Mouse (Mus musculus) midbrain, embryonic 12.5 days (tissue): ENCODE data around the gene Pagr1a. TPM values are rescaled to one million over a fixed set of nuclear protein-coding genes. Genes with fewer than 3 reads are reported as not detected.
A peak's percentile ranks its signal among the peaks of the same experiment; 100 is the strongest.

Experiments
- ATAC-seq: fragments of 200-750 bp; cut with Nextera tagmentation; 2 replicates; pipeline ENCODE4 v1.8.0; 2017; ENCODE audit warnings: low read depth, moderate TSS enrichment, moderate library complexity; ENCODE audit not compliant: low FRiP score
- H3K27ac ChIP-seq: fragments of 300-500 bp; sonication (generic); replicated peaks from 2 replicates; pipeline ENCODE4 v1.5.1; 2016; ENCODE audit warnings: mild to moderate bottlenecking
- H3K27me3 ChIP-seq: fragments of 300-500 bp; sonication (generic); 2 replicates; pipeline ENCODE4 v1.6.1; 2016; ENCODE audit warnings: mild to moderate bottlenecking
- H3K36me3 ChIP-seq: fragments of 300-500 bp; sonication (generic); 2 replicates; pipeline ENCODE4 v1.6.1; 2016
- H3K4me1 ChIP-seq: fragments of 300-500 bp; sonication (generic); 2 replicates; pipeline ENCODE4 v1.6.1; 2016
- H3K4me2 ChIP-seq: fragments of 300-500 bp; sonication (generic); replicated peaks from 2 replicates; pipeline ENCODE4 v1.6.1; 2016; ENCODE audit warnings: mild to moderate bottlenecking, moderate library complexity
- H3K4me3 ChIP-seq: fragments of 300-500 bp; sonication (generic); 2 replicates; pipeline ENCODE4 v1.5.1; 2016; ENCODE audit warnings: mild to moderate bottlenecking
- H3K9ac ChIP-seq: fragments of 300-500 bp; sonication (generic); replicated peaks from 2 replicates; pipeline ENCODE4 v1.6.1; 2016; ENCODE audit warnings: mild to moderate bottlenecking, moderate library complexity
- H3K9me3 ChIP-seq: fragments of 300-500 bp; sonication (generic); 2 replicates; pipeline ENCODE4 v1.6.1; 2016; ENCODE audit warnings: mild to moderate bottlenecking
- WGBS: fragments of 180-500 bp; shearing (Covaris S2); methylation state at CpG from one replicate; pipeline ENCODE4 v1.1.7; 2016; 5-methylcytosine and 5-hydroxymethylcytosine counted together
- polyA plus RNA-seq: library from polyadenylated mRNA; unstranded; fragments of >200 nt; fragmentation: Nextera tagmentation; extraction: Ambion mirVana; gene quantifications from 2 replicates; pipeline ENCODE4 v1.2.1, GENCODE M21; 2016

Gene Pagr1a
- polyA plus RNA-seq, 1 experiment from 2014 or later, result 53.1 TPM

DNA sequence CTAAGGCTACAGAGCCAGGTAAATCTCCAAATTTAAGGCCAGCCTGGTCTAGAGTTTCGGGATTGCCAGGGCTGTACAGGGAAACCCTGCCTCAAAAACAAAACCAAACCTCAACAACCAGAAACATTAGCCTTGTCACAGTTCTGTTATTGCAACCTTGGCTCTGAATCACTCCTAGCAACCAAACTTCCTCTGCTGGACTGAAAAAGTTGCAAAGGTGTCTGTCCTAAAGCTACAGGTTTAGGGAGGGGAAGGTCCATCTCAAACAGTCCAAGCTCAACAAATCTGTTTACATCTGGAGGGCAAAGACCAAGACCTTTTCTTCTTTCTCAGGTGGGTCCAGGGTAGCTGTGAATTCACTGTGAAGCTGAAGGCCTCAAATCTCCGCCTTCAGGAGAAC is 6.1 kb downstream of the Pagr1a start:
- Histone ChIP-seq H3K4me1 (peaks cover 31% of the 10 kb centered on the region), H3K4me2 (no peak overlapping the region), H3K27ac (no peak overlapping the region; the same call in 1 of the 2 replicates), H3K27me3 (no peaks in the 10 kb centered on the region), H3K9ac (no peak overlapping the region), H3K36me3 (peaks cover 43% of the 10 kb centered on the region), H3K9me3 (no peaks in the 10 kb centered on the region), H3K4me3 (no peak overlapping the region)
- 96% methylated on average over 2 of the region's 2 CpGs for WGBS
- no peak for ATAC-seq

DNA sequence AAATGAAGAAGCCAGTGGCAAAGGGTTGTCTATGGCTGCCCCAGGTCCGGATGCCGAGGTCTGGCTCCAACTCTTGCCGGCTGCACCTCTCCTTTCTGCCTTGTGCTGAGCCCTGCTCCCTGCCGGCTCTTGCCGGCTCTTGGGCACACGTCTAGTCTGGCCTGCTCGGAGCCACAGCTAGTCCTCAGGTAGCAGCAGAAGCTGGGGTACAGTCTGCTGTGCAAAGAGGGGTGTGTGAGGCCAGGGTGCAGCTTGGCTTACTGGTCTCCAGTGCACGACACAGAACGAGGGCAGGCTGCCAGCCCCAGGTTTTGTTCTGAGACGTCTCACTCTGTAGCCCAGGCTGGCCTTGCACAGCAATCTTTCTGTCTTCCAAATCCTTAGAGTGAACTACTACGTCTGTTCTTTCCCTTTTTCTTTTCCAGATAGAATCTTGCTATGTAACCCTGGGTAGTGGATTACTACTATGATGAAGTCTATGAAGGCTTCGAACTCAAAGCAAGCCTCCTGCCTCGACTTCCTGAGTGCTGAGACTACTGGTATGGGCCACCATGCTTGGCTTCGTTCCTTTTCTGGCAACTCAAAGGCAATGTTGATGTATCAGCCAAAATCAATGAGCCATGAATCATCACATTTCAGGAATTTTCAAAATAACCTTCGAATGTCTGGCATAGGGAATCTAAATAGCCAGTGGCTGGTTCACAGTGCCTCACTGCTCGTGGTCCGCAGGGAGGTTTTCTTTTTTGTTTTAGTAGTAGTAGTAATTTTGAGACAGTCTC is 7.7 kb downstream of the Pagr1a start:
- ATAC-seq, result no peak
- no peaks in the 10 kb centered on the region for H3K27me3 ChIP-seq
- H3K4me1 ChIP-seq, result peaks cover 15% of the 10 kb centered on the region; the same call in 1 of the 2 replicates
- no peak overlapping the region for H3K4me3 ChIP-seq
- H3K36me3 ChIP-seq, result peaks cover 31% of the 10 kb centered on the region
- peak overlapping the region; percentile 58; the same call in 1 of the 2 replicates for H3K27ac ChIP-seq
- no peaks in the 10 kb centered on the region for H3K9me3 ChIP-seq
- H3K4me2 ChIP-seq, result no peak overlapping the region
- WGBS, result 86% methylated on average over 17 of the region's 17 CpGs
- no peak overlapping the region for H3K9ac ChIP-seq

DNA sequence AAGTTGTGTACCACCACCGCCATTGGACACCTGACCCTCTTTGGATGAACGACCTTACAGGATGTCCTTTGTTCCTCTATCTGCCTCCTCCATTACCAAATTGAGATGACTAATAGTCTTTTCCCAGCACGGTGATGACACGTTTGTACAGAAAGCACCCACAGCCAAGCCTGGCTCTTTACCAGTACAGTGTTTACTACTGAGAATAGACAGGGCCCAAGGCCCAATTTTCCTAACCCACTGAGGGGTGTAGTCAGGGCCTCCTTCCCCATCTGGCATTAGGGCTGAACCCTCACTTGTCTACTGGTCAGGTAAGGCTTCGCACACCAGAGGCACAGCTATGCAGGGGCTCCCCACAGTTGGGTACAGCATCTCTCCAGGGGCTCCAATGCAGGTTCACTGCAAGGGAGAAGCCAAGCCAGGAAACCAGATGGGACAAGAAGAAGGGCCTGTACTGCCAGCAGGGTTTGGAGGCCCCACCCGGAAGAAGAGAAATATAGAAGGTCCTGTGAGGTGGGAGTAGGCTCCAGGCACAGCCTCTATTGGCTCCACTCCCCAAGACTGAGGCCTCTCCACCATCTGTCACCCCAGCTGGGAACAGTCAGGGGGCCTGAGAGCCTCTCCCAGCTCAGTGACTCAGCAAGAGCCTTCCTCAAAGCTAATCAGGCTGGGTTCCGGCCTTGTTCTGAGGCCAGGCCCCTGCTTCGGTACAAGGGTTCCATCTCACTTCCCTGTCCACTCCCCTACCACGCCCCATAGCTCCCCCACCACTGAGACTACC is 8.7 kb downstream of the Pagr1a start:
- ATAC-seq, result peak; percentile 70; the same call in 1 of the 2 replicates
- 68% methylated on average over 9 of the region's 9 CpGs for WGBS

DNA sequence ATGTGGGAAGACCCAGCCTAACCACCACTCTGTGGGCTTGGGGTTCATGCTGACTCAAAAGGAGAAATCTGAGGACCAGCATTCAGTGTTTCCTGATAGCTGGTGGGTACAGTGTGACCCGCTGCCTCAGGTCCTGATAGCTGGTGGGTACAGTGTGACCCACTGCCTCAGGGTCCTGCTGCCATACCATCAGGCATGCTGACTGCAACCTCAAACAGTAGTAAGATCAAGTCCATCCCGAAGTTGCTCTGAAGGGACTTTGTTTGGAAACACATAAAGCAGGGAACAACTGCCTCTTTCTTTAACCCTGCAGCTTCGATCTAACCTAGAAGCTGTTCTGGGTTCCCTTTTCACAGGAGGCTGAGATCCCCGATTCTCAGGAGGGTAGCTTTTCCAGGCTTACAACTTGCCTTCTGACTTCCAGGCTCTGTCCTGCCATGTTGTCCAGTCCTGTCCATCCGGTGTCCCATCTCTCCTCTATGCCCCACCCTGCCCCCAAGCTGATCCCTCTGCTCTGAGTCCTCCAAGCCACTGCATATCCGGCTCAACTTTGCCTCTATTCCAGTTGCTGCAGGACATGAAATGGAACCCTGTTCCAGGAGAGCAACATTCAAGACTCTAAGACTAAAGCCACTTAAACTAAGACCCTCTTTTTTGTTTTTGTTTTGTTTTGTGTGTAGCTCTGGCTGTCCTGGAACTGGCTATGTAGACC is 9.7 kb downstream of the Pagr1a start:
- Histone ChIP-seq H3K27ac (no peak overlapping the region), H3K4me3 (no peak overlapping the region), H3K4me2 (no peak overlapping the region), H3K9me3 (no peaks in the 10 kb centered on the region), H3K36me3 (peaks cover 12% of the 10 kb centered on the region), H3K9ac (no peak overlapping the region; the same call in 1 of the 2 replicates), H3K4me1 (peaks cover 10% of the 10 kb centered on the region; the same call in 1 of the 2 replicates), H3K27me3 (no peaks in the 10 kb centered on the region)
- 79% methylated on average over 6 of the region's 6 CpGs for WGBS
- no peak for ATAC-seq

More for the DNA sequence above, 8.7 kb downstream of the Pagr1a start:
- Histone ChIP-seq H3K9ac (no peak overlapping the region; the same call in 1 of the 2 replicates), H3K27me3 (no peaks in the 10 kb centered on the region), H3K9me3 (no peaks in the 10 kb centered on the region), H3K36me3 (peaks cover 21% of the 10 kb centered on the region), H3K4me3 (no peak overlapping the region), H3K27ac (peak overlapping the region; percentile 58), H3K4me1 (peaks cover 10% of the 10 kb centered on the region; the same call in 1 of the 2 replicates), H3K4me2 (no peak overlapping the region)

DNA sequence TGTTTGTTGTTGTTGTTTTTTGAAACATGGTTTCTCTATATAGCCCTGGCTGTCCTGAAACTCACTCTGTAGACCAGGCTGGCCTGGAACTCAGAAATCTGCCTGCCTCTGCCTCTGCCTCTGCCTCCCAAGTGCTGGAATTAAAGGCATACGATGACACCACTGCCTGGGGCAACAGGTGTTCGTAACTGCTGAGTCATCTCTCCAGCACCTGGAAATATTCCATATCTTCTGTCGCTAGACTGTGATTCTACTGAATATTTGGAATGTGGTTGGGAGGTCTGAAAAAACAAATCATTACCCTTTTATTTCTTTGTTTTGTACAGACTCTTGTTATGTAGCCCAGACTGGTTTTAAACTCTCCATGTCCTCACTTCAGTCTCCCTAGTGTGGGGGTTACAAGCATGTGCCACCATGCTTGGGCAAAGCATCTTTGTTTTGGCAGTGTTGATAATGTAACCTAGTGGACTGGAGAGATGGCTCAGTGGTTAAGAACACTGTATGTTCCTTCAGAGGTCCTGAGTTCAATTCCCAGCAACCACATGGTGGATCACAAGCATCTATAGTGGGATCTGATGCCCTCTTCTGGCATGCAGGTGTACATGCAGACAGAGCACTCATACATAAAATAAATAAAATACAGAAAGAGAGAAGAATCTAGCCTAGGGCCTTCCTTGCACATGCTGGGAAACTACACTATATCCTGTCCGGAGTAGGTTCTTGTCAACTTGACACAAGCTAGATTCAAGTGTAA is 12.9 kb downstream of the Pagr1a start:
- no peaks in the 10 kb centered on the region for H3K27me3 ChIP-seq
- H3K27ac ChIP-seq, result no peak overlapping the region
- no peak for ATAC-seq
- no peaks in the 10 kb centered on the region for H3K9me3 ChIP-seq
- 87% methylated on average over 4 of the region's 4 CpGs for WGBS
- no peak overlapping the region for H3K9ac ChIP-seq
- no peak overlapping the region for H3K4me2 ChIP-seq
- H3K36me3 ChIP-seq, result no peaks in the 10 kb centered on the region
- peaks cover 6% of the 10 kb centered on the region; the same call in 1 of the 2 replicates for H3K4me1 ChIP-seq
- H3K4me3 ChIP-seq, result no peak overlapping the region

DNA sequence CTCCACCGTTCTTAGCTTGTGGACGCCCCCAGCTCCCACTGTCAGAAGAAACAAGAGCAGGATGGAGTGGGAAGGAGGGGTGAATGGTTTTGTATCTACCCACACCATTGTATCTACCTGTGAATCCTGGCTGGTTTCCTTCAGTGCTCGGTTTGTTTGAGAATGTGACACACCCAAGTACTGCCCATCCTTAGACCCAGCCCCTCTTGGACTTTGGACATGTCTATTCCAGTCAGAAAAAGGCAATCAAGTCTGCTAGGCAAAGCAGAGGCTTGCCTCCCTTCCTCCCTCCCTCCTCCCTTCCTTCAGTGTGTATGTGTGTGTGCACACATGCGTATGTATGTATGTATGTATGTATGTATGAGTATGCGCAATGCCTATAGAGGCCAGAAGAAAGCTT is 13.5 kb downstream of the Pagr1a start:
- Histone ChIP-seq H3K4me3 (no peak overlapping the region), H3K9ac (no peak overlapping the region), H3K4me1 (peaks cover 4% of the 10 kb centered on the region; the same call in 1 of the 2 replicates), H3K27ac (no peak overlapping the region), H3K36me3 (no peaks in the 10 kb centered on the region), H3K9me3 (no peaks in the 10 kb centered on the region), H3K27me3 (no peaks in the 10 kb centered on the region), H3K4me2 (no peak overlapping the region)
- WGBS, result 91% methylated on average over 5 of the region's 5 CpGs
- no peak for ATAC-seq

DNA sequence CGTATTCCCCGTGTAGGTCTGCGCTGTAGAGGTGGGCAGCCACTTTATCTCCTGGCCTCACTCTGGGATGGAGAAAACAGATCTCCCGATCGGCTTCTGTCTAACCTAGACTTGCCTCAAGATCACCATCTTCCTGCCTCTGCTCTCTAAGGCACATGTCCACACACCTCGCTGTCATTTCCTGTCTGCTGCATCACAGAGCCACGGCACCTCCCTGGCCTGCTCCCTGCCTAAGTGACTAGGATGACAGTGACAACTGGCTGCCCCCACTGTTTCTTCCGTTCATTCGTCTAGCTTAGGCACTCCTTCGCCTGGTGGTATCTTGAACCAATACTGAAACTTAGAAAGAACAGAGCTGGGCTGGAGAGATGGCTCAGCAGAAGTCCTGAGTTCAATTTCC is 17.6 kb downstream of the Pagr1a start:
- WGBS, result 82% methylated on average over 10 of the region's 10 CpGs
- H3K4me1 ChIP-seq, result no peaks in the 10 kb centered on the region

DNA sequence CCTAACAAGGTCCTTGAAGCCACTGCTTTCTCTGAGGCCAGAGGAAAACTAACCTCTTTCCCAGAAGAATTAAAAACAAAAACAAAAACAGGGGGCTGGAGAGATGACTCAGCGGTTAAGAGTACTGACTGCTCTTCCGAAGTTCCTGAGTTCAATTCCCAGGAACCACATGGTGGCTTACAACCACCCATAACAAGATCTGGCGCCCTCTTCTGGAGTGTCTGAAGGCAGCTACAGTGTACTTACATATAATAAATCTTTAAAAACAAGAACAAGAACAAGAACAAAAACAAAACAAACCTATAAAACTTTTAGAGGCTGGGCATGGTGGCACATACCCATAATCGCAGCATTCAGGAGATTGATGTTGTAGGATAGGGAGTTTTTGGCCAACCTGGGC is 20.7 kb downstream of the Pagr1a start:
- no peak for ATAC-seq
- 81% methylated on average over 4 of the region's 4 CpGs for WGBS
- no peak overlapping the region for H3K4me3 ChIP-seq

More for the DNA sequence above, 17.6 kb downstream of the Pagr1a start:
- ATAC-seq, result no peak
- Histone ChIP-seq H3K36me3 (no peaks in the 10 kb centered on the region), H3K27ac (no peak overlapping the region), H3K27me3 (no peaks in the 10 kb centered on the region), H3K4me3 (no peak overlapping the region), H3K4me2 (no peak overlapping the region), H3K9ac (no peak overlapping the region), H3K9me3 (no peaks in the 10 kb centered on the region)

DNA sequence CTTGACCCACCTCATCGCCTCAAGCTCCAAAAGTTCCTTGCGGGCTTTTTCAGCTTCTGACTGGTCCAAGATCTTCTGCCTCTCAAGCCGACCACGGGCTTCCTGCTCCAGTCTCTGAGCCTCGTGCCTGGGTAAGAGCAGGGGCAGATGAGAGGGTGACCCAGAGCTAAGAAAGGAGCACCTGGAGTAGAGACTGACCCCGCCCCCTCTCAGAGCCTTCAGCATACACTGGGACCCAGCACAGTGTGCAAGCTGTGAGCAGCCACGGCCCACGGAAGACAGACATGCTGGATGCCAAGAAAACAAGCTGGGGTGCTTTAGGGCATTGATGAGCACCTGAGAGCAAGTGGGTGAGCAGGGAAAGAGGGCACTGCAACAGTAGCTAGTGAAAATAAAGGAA is 28.3 kb downstream of the Pagr1a start:
- H3K36me3 ChIP-seq, result no peaks in the 10 kb centered on the region
- H3K4me1 ChIP-seq, result no peaks in the 10 kb centered on the region
- H3K9ac ChIP-seq, result no peak overlapping the region; the same call in 1 of the 2 replicates
- H3K27ac ChIP-seq, result no peak overlapping the region
- WGBS, result 72% methylated on average over 8 of the region's 8 CpGs
- H3K9me3 ChIP-seq, result no peaks in the 10 kb centered on the region
- peaks cover 4% of the 10 kb centered on the region; the same call in 1 of the 2 replicates for H3K27me3 ChIP-seq
- no peak overlapping the region for H3K4me2 ChIP-seq
- no peak for ATAC-seq
- H3K4me3 ChIP-seq, result no peak overlapping the region

More for the DNA sequence above, 20.7 kb downstream of the Pagr1a start:
- no peak overlapping the region for H3K4me2 ChIP-seq
- H3K36me3 ChIP-seq, result no peaks in the 10 kb centered on the region
- H3K27ac ChIP-seq, result no peak overlapping the region
- no peaks in the 10 kb centered on the region for H3K4me1 ChIP-seq
- H3K27me3 ChIP-seq, result peaks cover 4% of the 10 kb centered on the region; the same call in 1 of the 2 replicates
- no peak overlapping the region for H3K9ac ChIP-seq
- no peaks in the 10 kb centered on the region for H3K9me3 ChIP-seq

DNA sequence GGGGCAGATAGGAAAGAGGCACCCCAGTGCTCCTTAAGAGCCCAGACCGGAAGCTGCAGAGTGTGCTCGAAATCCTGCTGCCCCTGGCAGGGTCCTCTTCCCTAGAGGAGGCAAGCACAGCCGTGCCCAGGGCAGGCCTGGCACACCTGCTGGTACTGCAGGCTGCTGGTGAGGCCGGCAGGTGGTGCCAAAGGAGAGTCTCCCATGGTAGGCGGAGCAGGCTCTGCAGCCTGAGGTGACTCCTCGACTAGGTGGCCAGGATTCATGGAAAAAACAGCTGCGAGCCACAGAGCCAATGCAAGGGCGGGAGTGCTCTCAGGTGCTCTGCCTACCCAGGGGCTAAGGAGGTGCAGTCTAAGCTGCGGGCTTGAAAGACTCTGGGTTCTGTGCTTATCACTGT is 30.8 kb downstream of the Pagr1a start:
- 41% methylated on average over 9 of the region's 9 CpGs for WGBS
- Histone ChIP-seq H3K27me3 (no peaks in the 10 kb centered on the region; the same call in 1 of the 2 replicates), H3K9me3 (no peaks in the 10 kb centered on the region), H3K4me1 (no peaks in the 10 kb centered on the region), H3K36me3 (peaks cover 1% of the 10 kb centered on the region; the same call in 1 of the 2 replicates), H3K9ac (no peak overlapping the region), H3K4me2 (no peak overlapping the region), H3K27ac (no peak overlapping the region), H3K4me3 (no peak overlapping the region)
- ATAC-seq, result no peak
